Mouse (Mus musculus): ENCODE results near the gene Aff1.

The Aff1 gene

GRCm38 (mm10) chr5:103766432-103766815 is 74.2 kb downstream of the Aff1 start:
- intact Hi-C loops (cut with DNase I): no loop called here

DNA sequence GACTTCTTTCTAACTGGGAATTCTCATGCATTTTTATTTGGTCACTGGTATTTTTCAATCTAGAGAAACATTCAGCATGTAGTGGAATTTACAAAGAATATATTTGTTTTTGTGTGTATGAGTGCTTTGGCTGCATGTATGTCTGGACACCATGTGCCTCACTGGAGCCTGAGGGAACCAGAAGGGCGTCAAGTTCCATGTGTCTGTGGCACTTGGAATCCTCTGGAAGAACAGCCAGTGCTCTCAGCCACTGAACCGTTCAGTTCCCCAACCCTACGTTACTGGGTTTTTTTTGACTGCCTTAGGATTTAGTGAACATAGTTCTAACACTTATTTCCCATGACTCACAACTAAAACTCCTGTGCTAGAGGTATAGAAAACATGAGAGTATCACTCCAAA is 76.8 kb downstream of the Aff1 start:
- intact Hi-C loops (cut with DNase I): no loop called here

DNA sequence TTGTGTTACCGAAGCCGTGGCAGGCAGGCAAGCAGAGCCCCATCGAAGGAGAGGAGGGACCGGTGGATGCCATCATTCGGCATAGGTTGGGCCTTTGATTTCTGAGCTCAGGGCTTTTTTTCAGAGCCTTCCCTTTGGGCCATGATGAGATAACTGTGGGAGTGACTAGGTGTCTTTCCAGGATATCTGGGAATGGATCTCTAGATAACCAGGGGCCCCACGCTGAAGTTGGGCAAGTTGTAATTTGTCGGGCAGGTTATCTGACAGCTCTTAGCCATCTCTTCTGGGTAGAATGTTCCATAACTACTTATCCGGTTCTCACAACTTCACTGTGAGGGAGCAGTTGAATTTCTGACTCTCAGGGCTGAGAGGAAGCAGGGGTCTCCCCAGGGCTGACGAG is 77.5 kb downstream of the Aff1 start:
- intact Hi-C loops (cut with DNase I): no loop called here

GRCm38 (mm10) chr5:103770447-103771222 is 78.5 kb downstream of the Aff1 start:
- intact Hi-C loops (cut with DNase I): no loop called here

- intact Hi-C loops (cut with DNase I): no loop called here
Observed at GRCm38 (mm10) chr5:103771380-103771779, 79.2 kb downstream of the Aff1 start.

GRCm38 (mm10) chr5:103772252-103772651 is 80.1 kb downstream of the Aff1 start:
- intact Hi-C loops (cut with DNase I): no loop called here

- intact Hi-C loops (cut with DNase I): no loop called here
Observed at GRCm38 (mm10) chr5:103773100-103773552, 81.0 kb downstream of the Aff1 start.

GRCm38 (mm10) chr5:103774703-103775333 is 82.6 kb downstream of the Aff1 start:
- intact Hi-C loops (cut with DNase I): no loop called here

DNA sequence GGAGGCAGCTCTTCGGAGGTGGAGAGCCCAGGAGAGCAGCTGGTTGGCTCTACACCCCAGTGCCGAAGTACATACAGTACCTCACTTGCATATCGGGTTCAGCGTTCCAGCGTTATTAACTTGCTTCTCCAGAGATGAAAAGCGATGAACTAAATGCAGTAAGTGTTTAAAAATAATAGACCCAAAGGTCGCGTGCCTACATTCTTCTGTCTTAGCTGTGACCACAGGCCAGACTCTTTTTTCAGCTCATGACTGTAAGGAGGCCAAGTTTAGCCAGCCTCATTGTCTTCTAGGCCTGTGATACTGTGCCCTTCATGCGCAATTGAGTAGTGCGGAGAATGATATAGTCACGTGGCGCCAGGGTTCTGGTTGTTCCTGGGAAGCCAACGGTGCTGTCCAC is 83.3 kb downstream of the Aff1 start:
- intact Hi-C loops (cut with DNase I): no loop called here

- intact Hi-C loops (cut with DNase I): no loop called here
Observed at GRCm38 (mm10) chr5:103776842-103777241, 84.7 kb downstream of the Aff1 start.

GRCm38 (mm10) chr5:103777446-103777845 is 85.3 kb downstream of the Aff1 start:
- intact Hi-C loops (cut with DNase I): no loop called here

DNA sequence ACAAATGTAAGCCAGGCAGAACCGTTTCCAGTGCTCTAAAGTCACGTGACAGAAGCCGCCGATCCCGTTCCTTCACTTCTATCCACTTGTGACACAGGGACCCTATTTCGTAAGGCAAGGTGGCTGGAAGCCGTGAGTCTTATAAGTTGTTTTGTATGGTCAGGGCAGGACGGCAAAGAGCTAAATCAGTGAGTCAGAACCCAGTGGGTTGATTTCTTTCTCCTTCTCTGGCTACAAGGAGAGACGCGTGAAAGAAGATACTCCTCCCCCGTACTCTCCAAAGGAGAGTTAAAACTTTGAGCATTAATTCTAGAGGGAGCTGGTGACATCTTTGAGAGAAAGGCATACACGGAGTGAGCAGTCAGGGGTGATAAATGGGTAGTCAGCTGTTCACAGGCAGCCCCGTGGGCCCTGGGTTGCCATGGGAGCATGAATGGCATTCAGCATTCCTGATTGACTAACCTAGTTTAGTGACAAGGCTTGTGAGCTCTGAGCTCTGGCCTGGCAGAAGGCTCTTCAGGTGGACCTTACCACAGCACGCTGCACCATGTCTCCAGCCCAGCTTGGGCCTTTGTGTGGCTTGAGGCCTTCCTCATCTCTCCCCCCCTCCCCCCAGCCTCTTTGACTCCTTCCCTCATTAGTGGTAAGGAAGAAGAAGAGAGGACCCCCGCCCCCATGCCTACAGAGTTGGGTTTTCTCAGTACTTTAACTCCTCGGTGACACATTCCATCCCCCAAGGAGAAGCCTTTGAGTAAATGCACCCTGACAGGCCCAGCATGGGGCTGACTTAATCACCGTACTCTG is 86.3 kb downstream of the Aff1 start:
- intact Hi-C loops (cut with DNase I): no loop called here

DNA sequence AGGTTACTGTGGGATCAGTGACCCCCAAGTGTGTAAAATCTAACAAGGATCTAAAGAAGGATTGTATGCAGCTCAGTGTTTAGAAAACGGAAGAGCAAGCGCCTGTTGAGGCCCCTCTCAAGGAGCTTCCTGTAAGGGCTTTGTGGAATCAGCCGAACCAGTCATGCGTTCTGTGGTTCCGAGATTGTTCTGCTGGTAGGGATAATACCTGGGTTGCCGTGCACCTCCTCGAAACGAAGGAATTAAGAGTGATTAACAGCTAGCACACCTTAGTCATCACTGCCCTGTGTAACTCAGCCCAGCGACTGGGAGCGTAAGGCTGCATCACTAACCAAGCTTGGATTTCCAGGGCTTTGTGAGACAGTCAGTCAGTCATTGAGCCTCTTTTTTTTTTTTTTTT is 87.7 kb downstream of the Aff1 start:
- intact Hi-C loops (cut with DNase I): loop anchor here (5.0 kb wide), 1 partner anchor 37 kb away; no protein-coding TSS in a partner anchor

GRCm38 (mm10) chr5:103780266-103780665 is 88.1 kb downstream of the Aff1 start:
- intact Hi-C loops (cut with DNase I): loop anchor here (5.0 kb wide), 1 partner anchor 37 kb away; no protein-coding TSS in a partner anchor

- intact Hi-C loops (cut with DNase I): loop anchor here (5.0 kb wide), 1 partner anchor 36 kb away; no protein-coding TSS in a partner anchor
Observed at GRCm38 (mm10) chr5:103780836-103781235, 88.7 kb downstream of the Aff1 start.

DNA sequence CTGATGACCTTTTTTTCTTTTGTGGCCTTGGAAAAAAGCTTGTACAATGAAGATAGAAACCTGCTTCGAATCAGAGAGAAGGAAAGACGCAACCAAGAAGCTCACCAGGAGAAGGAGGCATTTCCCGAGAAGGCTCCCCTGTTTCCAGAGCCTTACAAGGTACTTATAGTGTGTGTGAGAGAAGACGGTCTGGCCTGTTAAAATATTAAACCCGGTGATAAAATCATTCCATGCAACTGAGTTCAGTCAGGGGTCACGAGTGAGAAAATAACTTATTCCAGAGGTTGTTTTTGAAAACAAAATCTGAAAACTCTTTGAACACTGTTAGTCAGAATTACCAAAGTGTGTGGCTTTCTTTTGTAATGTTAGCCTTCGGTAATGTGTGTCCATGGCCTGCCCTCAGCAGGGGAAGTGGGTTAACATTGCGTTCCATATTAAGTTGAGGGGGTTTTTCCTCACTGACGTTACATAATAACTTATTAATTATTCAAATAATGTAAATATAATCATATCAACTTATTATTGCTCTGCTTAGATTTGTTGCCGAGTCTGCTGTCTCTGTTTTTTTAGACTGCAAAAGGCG is 91.0 kb downstream of the Aff1 start:
- intact Hi-C loops (cut with DNase I): loop anchor here (5.0 kb wide), 1 partner anchor 34 kb away; no protein-coding TSS in a partner anchor

DNA sequence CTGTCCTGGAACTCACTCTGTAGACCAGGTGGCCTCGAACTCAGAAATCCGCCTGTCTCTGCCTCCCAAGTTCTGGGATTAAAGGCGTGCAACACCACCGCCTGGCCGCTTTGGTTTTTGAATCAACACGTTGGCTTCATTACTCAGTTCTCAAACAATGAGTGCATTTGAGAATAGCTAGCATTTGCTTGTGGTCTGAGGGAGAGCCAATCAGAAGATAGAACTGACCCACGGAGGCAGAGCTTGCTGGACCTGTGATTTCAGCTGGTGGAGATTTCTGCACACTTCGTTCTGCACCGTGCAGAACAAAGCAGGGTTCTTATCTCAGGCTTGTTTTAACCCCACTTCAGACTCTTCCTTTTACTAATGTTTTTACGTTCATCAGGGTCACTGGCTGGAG is 93.9 kb downstream of the Aff1 start:
- intact Hi-C loops (cut with DNase I): loop anchor here (5.0 kb wide), 1 partner anchor 34 kb away; no protein-coding TSS in a partner anchor

- intact Hi-C loops (cut with DNase I): loop anchor here (5.0 kb wide), 1 partner anchor 36 kb away; no protein-coding TSS in a partner anchor
Observed at GRCm38 (mm10) chr5:103788476-103788875, 96.3 kb downstream of the Aff1 start.

GRCm38 (mm10) chr5:103788976-103789375 is 96.8 kb downstream of the Aff1 start:
- intact Hi-C loops (cut with DNase I): loop anchor here (5.0 kb wide), 1 partner anchor 37 kb away; no protein-coding TSS in a partner anchor

GRCm38 (mm10) chr5:103789619-103790116 is 97.5 kb downstream of the Aff1 start:
- intact Hi-C loops (cut with DNase I): loop anchor here (5.0 kb wide), 1 partner anchor 37 kb away; no protein-coding TSS in a partner anchor

- intact Hi-C loops (cut with DNase I): no loop called here
Observed at GRCm38 (mm10) chr5:103791741-103792140, 99.6 kb downstream of the Aff1 start.
